Mouse (Mus musculus) adrenal gland, adult (tissue): ENCODE measurements at regions not wholly inside any gene's neighbourhood (a gene's known extent, or its start where the extent isn't known, plus 50 kb on each side); places are given as distances from the start of the nearest gene placed in this dataset.
"Not testable (repeated sequence)": the region's sequence is repeated elsewhere in the genome, so short reads cannot be mapped to it uniquely, and the experiment has no call there.

Experiments used
- DNase-seq, 2 experiments: peaks; one replicate each; pipeline ENCODE4 v3.0.0; 2022 to 2023; ENCODE audit warnings: low spot score in 1 of 2; ENCODE audit not compliant: inconsistent age in 2 of 2

DNA sequence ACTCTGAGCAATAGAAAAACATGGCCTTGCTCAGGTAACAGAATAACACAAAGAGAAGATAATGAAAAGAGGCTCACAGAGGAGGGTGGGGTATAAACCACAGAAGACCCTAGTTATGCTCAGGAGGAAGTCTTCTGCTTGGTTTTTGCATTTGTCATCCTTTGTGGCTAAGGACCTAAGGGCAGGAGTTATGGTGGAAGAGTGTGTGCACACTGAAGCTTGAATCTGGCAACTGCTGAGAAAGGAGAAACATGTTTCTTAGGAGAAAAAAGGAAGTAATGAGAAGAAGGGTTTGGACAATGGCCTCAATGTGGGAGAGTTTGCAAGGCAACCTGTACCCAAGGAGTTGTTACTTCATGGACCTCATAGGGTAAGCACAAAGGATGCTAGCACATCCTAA lies 106.8 kb upstream of the Nyap2 start:
- DNase-seq: no peak

DNA sequence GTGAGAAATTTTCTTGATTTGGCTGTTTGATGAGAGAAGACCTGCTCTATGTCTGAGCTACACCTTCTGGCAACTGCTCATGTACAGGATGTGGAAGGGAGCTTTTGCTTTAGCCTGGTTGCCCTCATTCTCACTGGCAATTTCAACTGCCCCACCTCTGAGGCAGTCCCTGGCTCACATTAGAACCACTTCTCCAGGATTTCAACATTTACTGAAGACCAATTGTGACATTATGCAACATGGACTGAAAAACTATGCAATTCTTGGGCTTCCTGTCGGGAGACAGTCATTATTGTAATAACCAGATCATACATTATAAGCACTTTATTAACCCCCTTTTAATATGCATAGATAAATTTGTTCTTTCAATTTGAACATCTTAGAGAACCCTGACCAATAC lies 107.6 kb upstream of the Nyap2 start:
- no peak for DNase-seq

DNA sequence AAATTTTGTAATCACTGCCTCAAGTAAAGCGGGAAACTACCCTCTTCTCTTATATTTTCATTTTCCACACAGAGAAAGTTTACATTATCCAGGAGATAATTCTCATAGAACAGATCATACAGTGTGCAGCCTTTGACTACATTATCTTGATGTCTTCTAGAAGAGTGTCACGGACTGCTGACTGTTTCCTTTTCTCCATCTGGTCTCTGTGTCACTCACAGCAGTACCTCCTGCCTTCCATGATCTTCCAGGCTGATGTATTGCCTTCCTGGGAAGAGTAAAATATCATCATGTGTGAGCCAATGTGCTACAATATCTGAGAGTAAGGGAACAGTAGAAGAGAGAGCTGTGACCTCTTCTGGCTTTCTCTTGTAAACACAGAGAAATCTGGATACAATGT lies 111.0 kb upstream of the Nyap2 start:
- no peak for DNase-seq

DNA sequence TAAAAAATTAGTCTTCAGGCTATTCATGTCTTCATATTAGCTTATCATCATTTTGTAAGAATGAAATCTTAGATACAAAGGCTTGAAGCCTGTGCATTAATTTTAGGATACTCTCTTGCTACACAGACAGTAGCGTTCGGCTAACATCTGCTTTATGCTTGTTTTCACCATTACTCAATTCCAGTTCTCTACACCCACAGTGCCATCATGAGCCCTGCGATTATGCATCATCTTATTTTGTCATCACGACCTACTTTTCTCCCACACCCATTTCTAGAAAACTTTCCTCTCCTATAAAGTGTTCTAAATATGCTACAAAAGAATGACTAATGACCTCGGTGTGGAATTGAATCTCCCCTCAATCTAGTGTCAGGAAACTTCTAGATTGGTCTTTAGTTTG lies 112.4 kb upstream of the Nyap2 start:
- no peak for DNase-seq

DNA sequence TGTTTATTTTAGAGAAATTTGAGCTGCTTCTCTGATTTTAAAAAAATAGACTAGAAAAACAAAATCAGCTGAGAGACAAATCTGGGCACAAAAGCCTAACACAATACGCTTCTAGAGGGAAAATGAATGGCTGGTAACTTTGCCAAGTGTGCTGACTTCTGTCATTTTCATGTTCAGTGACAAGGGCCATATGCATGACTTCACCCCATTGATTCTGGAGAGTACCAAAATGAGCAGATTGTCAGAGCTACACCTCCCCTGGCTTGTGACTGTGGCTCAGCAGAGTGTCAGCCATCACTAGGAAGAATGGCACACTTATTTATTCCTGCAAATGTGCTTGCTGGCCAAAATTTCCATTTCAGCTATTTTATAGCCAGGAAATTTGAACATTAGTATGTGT lies 112.9 kb upstream of the Nyap2 start:
- DNase-seq: no peak

DNA sequence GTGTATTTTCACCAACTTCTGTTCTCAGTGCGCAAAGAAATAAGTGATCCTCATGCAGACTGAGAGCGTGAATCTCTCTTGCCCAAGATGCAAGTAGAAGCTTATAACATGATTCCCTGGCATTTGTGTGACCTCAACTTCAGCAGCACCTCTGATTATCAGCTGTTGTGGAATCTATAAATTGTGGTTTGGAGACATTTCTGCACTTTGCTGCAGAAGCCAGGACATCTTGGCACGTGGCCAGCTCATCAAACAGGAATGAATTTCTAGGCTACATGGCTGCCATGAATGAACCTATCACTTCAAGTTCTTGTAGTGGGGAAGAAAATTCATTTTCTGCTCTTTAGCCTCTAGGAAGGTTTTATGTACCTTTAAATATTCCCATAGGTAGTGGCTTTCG lies 126.3 kb upstream of the Nyap2 start:
- no peak for DNase-seq

DNA sequence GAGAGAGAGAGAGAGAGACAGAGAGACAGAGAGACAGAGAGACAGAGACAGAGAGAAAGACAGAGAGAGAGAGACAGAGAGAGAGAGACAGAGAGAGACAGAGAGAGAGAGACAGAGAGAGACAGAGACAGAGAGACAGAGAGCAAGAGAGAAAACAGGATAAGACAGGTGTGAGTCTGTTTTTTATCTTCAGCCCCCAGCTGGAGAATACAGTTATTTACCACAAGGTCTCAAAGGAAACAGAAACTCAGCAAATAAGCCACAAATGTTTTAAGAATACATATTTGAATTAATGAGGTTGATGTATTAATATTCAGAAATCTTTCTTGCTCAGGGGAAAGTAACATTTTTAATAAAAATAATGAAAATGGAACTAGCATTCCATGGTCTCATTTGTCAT lies 130.7 kb upstream of the Nyap2 start:
- DNase-seq: not testable (repeated sequence)

DNA sequence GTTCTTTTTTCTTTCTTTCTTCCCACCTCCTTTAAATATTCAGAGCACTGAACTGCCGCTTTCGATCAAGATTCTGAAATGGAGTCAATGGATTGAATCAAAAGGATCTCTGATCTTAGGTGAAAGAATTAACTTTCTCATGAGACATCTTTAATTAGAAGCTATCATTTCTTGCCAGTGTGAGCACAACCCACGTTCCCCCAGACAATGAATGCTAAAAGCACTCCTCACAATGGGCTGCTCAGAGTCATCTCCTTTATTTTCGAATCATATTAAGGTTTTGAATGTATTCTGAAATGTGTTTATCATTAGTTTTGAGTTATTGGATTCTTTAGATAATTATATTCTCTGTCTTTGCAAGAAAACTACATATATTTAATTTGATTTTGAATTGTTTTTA lies 137.4 kb upstream of the Nyap2 start:
- no peak for DNase-seq

DNA sequence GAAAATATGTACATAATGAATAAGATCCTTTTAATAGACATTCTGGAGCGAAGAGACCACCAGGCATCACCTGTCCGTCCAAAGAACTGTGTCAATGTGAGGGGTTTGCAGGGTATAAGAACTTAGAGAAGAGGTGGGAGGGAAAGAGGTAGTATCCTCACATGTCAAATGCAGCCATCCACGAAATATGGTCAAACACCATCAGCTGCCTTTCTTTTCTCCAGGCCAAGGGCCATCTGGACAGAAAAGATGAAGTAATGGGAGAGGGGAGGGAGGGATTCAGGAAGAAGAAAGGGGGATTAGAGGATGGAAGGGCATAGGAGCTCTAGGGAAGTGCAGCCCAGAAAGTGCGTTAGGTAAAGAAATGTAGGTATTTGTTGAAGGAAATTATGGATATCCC lies 141.0 kb upstream of the Dock10 start:
- no peak for DNase-seq

DNA sequence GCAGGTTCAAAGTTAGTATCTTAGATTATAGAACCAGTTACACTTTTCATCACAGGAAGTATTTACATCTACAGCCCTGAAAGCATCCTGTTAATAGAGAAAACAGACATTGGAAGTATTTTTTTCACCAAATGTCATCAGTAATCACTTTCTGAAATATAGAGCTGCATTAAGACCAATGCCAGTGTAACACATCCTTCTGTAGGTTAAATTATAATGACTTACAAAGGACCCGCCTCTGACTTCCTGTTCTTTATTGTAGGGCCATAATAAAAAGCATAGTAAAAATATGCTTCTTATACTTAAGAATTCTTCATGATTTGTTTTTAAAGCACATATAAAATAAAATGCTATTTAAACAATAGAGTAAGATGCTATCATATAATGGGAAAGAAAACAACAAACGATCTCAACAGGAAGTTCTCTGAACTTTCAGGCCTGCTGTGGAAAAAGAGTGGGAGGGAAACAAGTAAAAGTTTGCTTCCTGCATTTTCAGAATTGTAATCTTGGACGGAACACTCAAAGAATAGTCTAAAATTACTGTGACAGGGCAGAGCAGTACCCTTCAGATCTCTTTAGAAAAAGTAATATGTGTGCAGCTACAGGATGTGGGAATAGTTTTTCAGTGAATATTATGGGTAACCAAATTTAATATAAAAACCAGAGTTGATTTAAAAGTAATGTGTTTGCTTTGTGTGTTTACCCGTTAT lies 116.0 kb upstream of the Dock10 start:
- no peak for DNase-seq

DNA sequence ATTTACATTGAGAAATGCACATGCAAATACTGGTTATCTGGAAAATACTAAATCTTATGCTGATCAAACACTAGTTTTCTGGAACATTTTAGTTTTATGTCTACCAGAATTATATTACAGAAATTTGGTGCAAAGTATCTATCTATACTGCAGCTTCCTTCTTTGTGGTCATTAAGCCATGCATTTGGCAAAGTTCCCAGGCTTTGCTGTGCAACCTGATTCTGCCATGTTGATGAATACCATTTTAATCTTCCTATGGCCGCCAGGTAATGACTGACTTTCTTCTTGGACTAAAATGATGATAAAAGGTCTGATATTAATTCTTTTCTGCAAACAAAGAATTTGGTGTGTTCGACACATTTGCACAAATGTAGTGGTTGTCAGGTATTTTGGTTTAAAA lies 115.3 kb upstream of the Dock10 start:
- DNase-seq: no peak

DNA sequence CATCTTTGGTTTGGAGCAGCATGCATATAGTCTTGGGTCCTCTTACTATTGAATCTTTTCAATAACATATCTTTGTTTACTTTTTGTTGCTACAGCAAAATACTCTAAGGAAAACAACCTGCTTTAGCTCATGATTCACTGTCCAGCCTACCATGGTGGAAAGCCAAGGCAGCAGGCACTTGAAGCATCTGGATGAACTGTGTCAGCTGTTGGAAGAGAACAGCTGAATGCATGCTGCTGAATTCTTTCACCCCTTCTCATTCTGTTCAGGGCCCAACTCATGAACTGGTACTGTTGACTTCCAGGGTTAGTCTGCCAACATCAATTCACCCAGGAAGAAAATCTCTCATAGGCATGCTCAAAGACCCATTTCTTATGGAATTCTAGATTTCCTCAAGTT lies 110.5 kb upstream of the Dock10 start:
- no peak for DNase-seq

DNA sequence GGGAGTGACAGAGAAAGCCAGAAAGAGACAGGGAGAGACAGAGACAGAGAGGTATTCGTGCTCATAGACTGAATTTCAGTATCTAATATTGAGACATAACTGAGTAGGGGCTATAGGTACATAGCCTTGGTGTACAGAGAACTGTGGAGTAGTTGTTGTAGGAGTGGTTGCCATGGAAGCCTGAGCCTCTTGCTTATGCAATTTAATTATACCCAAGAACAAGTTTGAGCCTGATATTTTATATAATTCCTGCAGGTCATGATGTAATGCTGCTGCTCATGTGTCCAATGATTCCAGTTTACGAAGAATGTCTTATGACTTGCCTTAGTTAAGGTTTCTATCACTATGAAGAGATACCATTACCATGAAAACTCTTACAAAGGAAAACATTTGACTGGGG lies 98.7 kb upstream of the Dock10 start:
- no peak for DNase-seq

DNA sequence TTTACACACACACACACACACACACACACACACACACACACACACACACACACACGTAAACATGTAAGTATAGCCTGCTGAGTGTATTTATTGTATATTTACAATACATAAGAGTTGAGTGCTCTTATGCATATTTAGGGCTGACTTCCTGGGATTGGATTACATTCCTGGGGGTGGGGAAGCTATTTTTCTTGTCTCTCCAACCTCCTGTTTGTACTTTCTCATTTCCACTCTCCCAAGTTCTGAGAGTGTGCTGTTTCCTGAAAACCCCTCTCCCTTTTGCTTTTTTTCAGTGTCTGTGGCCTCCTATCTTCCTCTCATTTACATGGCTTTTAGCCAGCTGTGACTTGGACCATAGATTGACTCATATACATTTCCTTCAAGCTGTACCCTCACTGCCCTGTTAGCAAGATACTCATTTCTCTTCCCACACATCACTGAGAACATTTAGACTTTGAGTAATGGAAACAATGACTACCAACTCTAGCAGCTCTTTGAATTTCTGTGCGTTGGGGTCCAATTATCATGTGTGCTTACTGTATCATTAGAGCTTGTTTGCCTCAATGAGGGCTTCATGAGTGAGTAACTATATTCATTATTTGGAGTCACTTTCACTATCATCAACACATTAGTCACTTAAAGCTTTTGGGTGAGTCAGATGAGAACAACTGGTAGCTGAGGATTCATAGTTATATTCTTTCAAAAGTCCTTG lies 96.8 kb upstream of the Dock10 start:
- no peak for DNase-seq

DNA sequence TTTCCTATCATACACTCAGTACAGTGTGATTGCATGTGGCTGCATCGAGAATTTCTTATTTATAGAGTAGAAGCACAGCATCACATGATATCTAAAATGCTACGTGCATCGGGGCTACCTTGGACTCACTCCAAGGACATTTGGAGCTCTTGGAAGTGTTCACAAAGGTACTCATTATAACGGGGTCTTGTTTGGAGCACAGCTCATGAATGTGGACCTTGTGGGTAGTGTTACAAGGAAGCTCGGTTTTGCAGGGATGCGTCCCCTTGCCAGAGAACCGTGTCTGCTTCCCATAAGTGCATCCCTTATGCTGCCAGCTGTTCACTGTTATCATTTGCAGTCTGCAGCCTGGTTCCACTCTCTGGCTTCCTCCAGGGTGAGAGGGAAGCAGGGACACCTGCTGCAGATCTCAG lies 96.0 kb upstream of the Dock10 start:
- DNase-seq: peak in 1 of 2 experiments; percentile 23

DNA sequence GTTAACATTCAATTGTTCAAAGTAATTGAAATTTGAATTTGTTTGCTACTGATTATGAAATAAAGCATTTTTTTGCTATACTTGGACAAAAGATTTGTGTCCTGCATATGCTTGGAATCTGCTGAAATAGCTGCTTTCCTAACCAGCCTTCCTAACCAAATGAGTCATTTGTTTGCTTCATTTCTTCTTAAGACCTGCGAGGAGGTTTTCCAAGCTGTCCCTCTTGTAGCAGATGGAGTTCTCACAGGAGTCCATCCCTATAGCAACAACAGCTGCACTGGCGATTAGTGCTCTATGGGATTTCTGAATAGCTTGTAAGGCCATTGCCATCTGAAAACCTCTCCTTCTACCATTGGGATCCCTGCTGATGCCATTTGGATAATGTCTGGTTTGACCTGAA lies 94.4 kb upstream of the Dock10 start:
- no peak for DNase-seq

DNA sequence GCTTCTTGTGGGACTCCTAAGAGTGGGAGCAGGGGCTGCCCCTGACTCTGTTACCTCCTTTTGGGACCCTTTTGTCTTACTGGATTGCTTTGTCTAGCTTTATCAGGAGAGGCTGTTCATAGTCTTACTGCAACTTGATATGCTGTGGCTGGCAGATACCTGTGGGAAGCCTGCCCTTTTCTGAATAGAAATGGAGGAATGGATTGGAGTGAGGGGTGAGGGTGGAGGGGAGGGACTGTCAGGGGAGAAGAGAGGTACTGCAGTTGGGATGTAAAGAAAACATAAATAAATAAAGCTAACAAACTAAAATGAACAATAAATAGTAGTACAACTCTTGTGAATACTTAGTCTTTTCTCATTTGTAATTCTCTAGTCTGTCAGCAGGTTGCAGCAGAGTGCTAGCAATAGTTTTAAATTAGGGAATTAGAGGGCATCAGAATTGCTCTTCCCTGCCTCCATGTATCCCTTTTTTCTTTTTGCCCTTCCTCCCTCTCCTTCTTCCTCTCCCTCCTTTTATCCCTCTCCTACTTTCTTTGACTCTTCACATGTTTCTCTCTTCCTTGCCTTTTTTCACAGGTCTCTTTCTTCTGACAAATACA lies 72.0 kb upstream of the Dock10 start:
- peak in 1 of 2 experiments; percentile 43 for DNase-seq

DNA sequence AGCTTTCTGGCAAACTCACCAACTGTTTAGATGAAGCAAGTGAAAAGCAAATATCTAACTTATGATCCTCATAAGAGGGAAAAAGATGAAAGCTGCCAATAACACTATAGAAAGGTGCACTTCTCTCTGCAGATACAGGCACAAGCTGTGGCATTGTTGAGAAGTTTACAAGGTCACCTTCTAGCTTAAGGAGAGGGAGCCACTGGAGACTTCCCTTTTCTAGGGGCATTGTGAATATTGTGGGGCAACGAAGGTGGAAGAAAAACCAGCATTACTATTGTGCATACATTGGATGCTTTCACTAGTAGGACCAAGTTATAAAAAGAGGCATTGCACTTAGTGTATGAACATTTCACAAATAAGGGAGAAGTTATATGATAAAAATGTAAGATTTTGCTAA lies 68.1 kb upstream of the Dock10 start:
- DNase-seq: no peak

DNA sequence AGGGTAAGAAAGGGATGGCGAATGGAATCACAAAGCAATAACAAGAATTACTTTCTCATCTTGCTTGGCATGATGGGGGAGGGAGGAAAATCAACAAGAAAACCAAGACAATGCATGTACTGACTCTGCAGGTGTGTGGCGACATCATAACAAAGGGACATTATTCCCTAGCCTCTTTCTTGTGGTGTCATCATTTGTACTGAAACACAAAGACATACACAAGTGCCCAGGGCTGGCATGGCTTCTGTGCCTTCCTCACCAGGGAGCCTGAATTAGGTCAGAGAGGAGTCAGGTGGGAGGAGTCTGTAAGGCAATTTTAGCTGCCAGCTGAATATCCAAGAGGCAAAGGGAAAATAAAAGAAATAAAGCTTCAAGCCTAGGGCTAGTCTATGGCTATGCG lies 65.6 kb upstream of the Dock10 start:
- no peak for DNase-seq

DNA sequence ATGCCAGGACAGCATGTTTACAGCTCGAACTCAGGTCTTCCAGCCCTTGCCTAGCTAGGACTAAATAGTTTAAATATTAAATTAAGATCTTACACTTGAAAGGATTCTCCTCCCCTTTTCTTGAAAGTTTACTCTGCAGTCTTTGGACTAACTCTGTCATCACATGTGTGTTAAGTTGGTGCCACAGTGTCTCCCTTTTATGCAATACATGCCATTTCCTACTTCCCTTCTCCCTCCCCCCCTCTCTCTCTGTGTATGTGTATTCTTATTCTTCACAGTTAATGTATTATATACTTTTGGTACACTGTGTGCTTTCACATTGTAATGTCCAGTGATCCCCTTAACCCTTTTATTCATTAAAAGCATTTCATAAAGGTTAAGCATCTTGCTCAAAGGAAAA lies 63.9 kb upstream of the Dock10 start:
- DNase-seq: no peak

DNA sequence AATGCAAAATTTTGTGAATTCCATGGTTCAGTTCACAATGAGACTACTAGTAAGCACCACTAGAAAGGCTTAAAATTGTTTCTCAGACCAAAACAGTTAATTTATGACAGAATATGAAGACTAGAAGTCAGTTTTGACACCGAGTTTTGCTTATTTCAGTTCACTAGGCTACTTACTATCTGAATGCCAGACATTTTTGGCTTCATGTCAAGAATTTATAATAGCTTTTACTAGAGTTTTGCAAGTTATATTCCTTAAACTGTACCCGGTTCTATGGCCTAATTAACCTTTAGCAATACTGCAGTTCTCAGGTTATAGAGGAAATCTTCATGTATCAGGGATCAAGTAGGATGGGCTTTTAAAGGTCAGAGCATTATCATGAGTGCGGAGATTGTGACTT lies 54.6 kb upstream of the Dock10 start:
- DNase-seq: no peak
